Comparison of ENCODE assay signal across 8 mouse cellular contexts in the genomic region with DNA sequence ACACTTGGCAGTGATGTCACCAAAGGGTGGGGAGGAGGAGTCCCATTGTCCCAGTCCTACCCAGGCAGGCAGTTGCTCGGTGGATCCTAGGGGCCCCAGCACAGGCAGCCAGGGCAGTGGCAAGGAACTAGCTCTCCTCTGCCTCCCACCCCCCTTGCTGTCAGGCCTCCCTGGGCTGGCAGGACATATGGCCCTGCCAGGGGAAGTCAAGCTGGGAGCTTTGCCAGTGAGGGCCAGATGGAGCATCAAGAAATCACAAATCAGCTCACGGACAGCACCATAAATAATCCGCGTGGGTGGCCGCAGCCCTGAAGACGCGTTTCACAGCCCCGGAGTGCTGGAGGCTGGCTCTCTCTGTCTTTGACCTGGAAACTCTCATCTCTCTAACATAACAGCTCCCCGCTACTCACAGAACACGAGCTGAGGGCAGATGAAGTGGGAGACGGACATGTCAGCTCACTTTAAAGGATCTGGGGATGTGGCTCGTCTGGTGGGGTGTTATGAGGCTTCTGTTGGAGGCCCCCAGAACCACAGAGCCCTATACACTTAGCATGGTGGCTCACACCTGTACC. TPM values are rescaled to one million over a fixed set of nuclear protein-coding genes. Genes with fewer than 3 reads are reported as not detected.
DNase-seq lines count a peak whose midpoint lies in the region; ATAC-seq lines count a peak whose summit lies in the region.

No protein-coding gene starts in this region.

- H3K27ac ChIP-seq in hindbrain, embryonic 10.5 days, result peak overlapping the region; percentile 76
- H3K27ac ChIP-seq in neural tube, embryonic 13.5 days (replicated peaks), result peak overlapping the region; percentile 91

- peak overlapping the region; percentile 41 for H3K4me2 ChIP-seq in neural tube, embryonic 13.5 days

- H3K4me3 ChIP-seq in hindbrain, embryonic 10.5 days, result peak overlapping the region; percentile 7; the same call in 1 of the 2 replicates
- H3K4me3 ChIP-seq in neural tube, embryonic 13.5 days, result peak overlapping the region; percentile 7; the same call in 1 of the 2 replicates

- no peaks in the 10 kb centered on the region for H3K27me3 ChIP-seq in hindbrain, embryonic 10.5 days (ENCODE audit: insufficient read depth, poor library complexity, severe bottlenecking)
- no peaks in the 10 kb centered on the region for H3K27me3 ChIP-seq in neural tube, embryonic 13.5 days

- no peaks in the 10 kb centered on the region for H3K36me3 ChIP-seq in hindbrain, embryonic 10.5 days
- no peaks in the 10 kb centered on the region for H3K36me3 ChIP-seq in neural tube, embryonic 13.5 days

- ATAC-seq in neural tube, embryonic 13.5 days (ENCODE audit: low read depth), result peak; percentile 91
- ATAC-seq in erythroid progenitor cell, adult 5-6 weeks (replicated peaks; ENCODE audit: low FRiP score, poor library complexity, severe bottlenecking), result no peak

- H3K9ac ChIP-seq in neural tube, embryonic 13.5 days, result peak overlapping the region; percentile 55

- DNase-seq in 3T3-L1 (ENCODE audit: low read depth, low spot score), result peak; percentile 76
- DNase-seq in Muller cell, postnatal 12 days (ENCODE audit: inconsistent ontology term), result peak; percentile 78
- peak; percentile 55 for DNase-seq in embryo, embryonic 11.5 days (ENCODE audit: low read depth, low spot score)
- no peak for DNase-seq in hindbrain, embryonic 10.5 days (ENCODE audit: low spot score)
- peak; percentile 78 to 92 for DNase-seq in left cerebral cortex, adult 9 months (ENCODE audit: low spot score in 2 of 2)
- DNase-seq in thymus, postnatal 25 days, result no peak

- no peaks in the 10 kb centered on the region for H3K9me3 ChIP-seq in hindbrain, embryonic 10.5 days
- no peaks in the 10 kb centered on the region for H3K9me3 ChIP-seq in neural tube, embryonic 13.5 days

- H3K4me1 ChIP-seq in hindbrain, embryonic 10.5 days (replicated peaks), result peaks cover 16% of the 10 kb centered on the region
- peaks cover 19% of the 10 kb centered on the region for H3K4me1 ChIP-seq in neural tube, embryonic 13.5 days (replicated peaks)

- WGBS in hindbrain, embryonic 10.5 days, result 37% methylated on average over 12 of the region's 12 CpGs
- WGBS in neural tube, embryonic 13.5 days, result 1% methylated on average over 12 of the region's 12 CpGs

RNA-seq across cellular contexts. Expression of a gene that starts 6.1 kb away (rescaled TPM):
- polyA plus RNA-seq in hindbrain, embryonic 10.5 days (2016; fragmentation: Nextera tagmentation; extraction: Ambion mirVana), result 827 and 832 TPM in 2 replicates
- 578 and 594 TPM in 2 replicates for polyA plus RNA-seq in neural tube, embryonic 13.5 days (2015; fragmentation: Nextera tagmentation; extraction: Ambion mirVana)
- 648 and 718 TPM in 2 replicates for total RNA-seq in erythroid progenitor cell, adult 5-6 weeks (2015; ENCODE audit: low replicate concordance)
- total RNA-seq in erythroid progenitor cell, adult 5-6 weeks (2017; ENCODE audit: low replicate concordance), result 440 and 463 TPM in 2 replicates

RNA-seq across cellular contexts. Expression of a gene that starts 7.6 kb away (rescaled TPM):
- polyA plus RNA-seq in hindbrain, embryonic 10.5 days (2016; fragmentation: Nextera tagmentation; extraction: Ambion mirVana), result 0.86 TPM in 1 of 2 replicates, not detected in the other
- polyA plus RNA-seq in neural tube, embryonic 13.5 days (2015; fragmentation: Nextera tagmentation; extraction: Ambion mirVana), result not detected in 2 replicates
- not detected in 2 replicates for total RNA-seq in erythroid progenitor cell, adult 5-6 weeks (2015; ENCODE audit: low replicate concordance)
- 12.3 TPM in 1 of 2 replicates, not detected in the other for total RNA-seq in erythroid progenitor cell, adult 5-6 weeks (2017; ENCODE audit: low replicate concordance)

RNA-seq across cellular contexts. Expression of a gene that starts 12.7 kb away (rescaled TPM):
- 3.4 and 3.6 TPM in 2 replicates for polyA plus RNA-seq in hindbrain, embryonic 10.5 days (2016; fragmentation: Nextera tagmentation; extraction: Ambion mirVana)
- polyA plus RNA-seq in neural tube, embryonic 13.5 days (2015; fragmentation: Nextera tagmentation; extraction: Ambion mirVana), result 29.6 and 32.1 TPM in 2 replicates
- total RNA-seq in erythroid progenitor cell, adult 5-6 weeks (2015; ENCODE audit: low replicate concordance), result not detected in 2 replicates
- total RNA-seq in erythroid progenitor cell, adult 5-6 weeks (2017; ENCODE audit: low replicate concordance), result not detected in 2 replicates

RNA-seq across cellular contexts. Expression of a gene that starts 19.3 kb away (rescaled TPM):
- polyA plus RNA-seq in hindbrain, embryonic 10.5 days (2016; fragmentation: Nextera tagmentation; extraction: Ambion mirVana), result 90.6 and 145 TPM in 2 replicates
- 238 and 300 TPM in 2 replicates for polyA plus RNA-seq in neural tube, embryonic 13.5 days (2015; fragmentation: Nextera tagmentation; extraction: Ambion mirVana)
- 11.3 and 21.6 TPM in 2 replicates for total RNA-seq in erythroid progenitor cell, adult 5-6 weeks (2015; ENCODE audit: low replicate concordance)
- total RNA-seq in erythroid progenitor cell, adult 5-6 weeks (2017; ENCODE audit: low replicate concordance), result 20.7 and 43.1 TPM in 2 replicates

Comparison
In these comparisons a context has a peak if more than half of its experiments do, and no peak if none do; other contexts are left out.
1. DNase-seq: peak in 3T3-L1 (single experiment), Muller cell, postnatal 12 days (single experiment), embryo, embryonic 11.5 days (single experiment) and left cerebral cortex, adult 9 months (2 of 2); none in hindbrain, embryonic 10.5 days (single experiment) and thymus, postnatal 25 days (single experiment).